Mouse (Mus musculus) small intestine, adult 2 months (tissue): ENCODE results near the gene Slc25a23. TPM values are rescaled to one million over a fixed set of nuclear protein-coding genes. Genes with fewer than 3 reads are reported as not detected.

ENCODE experiments used
- H3K27ac ChIP-seq: fragments of 200-500 bp; 2 replicates; pipeline ENCODE4 v1.5.1; 2012; ENCODE audit warnings: low read depth, low read length, control low read depth, inconsistent platforms; ENCODE audit not compliant: insufficient read depth
- H3K27me3 ChIP-seq: fragments of 200-500 bp; 2 replicates; pipeline ENCODE4 v1.6.1; 2012; ENCODE audit warnings: mild to moderate bottlenecking, moderate library complexity, low read length, inconsistent platforms; ENCODE audit not compliant: control insufficient read depth, insufficient read depth
- H3K36me3 ChIP-seq: fragments of 200-500 bp; 2 replicates; pipeline ENCODE4 v1.6.1; 2012; ENCODE audit warnings: mild to moderate bottlenecking, low read length, control low read depth, inconsistent platforms; ENCODE audit not compliant: control insufficient read depth, insufficient read depth
- H3K4me1 ChIP-seq: fragments of 200-500 bp; 2 replicates; pipeline ENCODE4 v1.6.1; 2012; ENCODE audit warnings: low read length, inconsistent platforms, mixed read lengths; ENCODE audit not compliant: control insufficient read depth, insufficient read depth, insufficient read length
- H3K4me3 ChIP-seq: fragments of 200-500 bp; 2 replicates; pipeline ENCODE4 v1.5.1; 2012; ENCODE audit warnings: low read depth, mild to moderate bottlenecking, control low read depth, inconsistent platforms, low read length, moderate library complexity
- CTCF ChIP-seq: fragments of 200-500 bp; IDR thresholded peaks from 2 replicates; pipeline ENCODE4 v1.5.1; 2012; ENCODE audit warnings: low read depth, mild to moderate bottlenecking, control low read depth, inconsistent platforms, low read length, moderate library complexity, mixed read lengths; ENCODE audit not compliant: insufficient replicate concordance, insufficient read length; ENCODE audit errors: extremely low read depth
- POLR2A ChIP-seq: fragments of 200-500 bp; IDR thresholded peaks from 2 replicates; pipeline ENCODE4 v1.6.1; 2012; ENCODE audit warnings: low read depth, mild to moderate bottlenecking, control low read depth, inconsistent platforms, low read length, moderate library complexity
- WGBS: fragments of 180-500 bp; shearing (Covaris S2); methylation state at CpG from one replicate; pipeline ENCODE4 v1.1.7; 2018; 5-methylcytosine and 5-hydroxymethylcytosine counted together
- polyA plus RNA-seq: library from polyadenylated mRNA; depleted of rRNA; stranded (reverse); fragments of >200 nt; gene quantifications from 2 replicates; pipeline ENCODE4 v1.2.3, GENCODE M21; 2012

Gene Slc25a23
- polyA plus RNA-seq, 1 experiment, result 13.3 TPM

DNA sequence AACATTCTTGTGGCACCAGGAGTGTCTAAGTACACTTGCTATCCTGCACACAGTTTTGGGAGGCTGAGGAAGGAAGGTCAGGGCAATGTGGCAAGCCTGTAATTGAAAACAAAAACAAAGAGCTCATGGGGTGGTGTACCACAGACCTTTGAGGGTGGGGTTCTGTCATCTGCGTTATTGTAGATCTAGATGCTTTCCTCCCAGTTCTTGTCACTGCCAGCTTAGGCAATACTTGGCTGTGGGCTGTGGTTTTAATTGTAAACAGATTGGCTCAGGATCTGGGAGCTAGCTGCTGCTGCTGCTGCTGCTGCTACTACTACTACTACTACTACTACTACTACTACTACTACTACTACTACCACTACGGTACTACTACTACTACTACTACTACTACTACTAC lies 42.6 kb upstream of the Slc25a23 start:
- H3K4me1 ChIP-seq, result peaks cover 4% of the 10 kb centered on the region; the same call in 1 of the 2 replicates
- no peak overlapping the region for H3K4me3 ChIP-seq
- TF ChIP-seq POLR2A (no peak), CTCF (no peak)
- 80% methylated on average over 2 of the region's 2 CpGs for WGBS
- H3K27me3 ChIP-seq, result no peaks in the 10 kb centered on the region
- H3K36me3 ChIP-seq, result no peaks in the 10 kb centered on the region
- H3K27ac ChIP-seq, result no peak overlapping the region

- no peak overlapping the region for H3K4me3 ChIP-seq
- H3K27me3 ChIP-seq, result no peaks in the 10 kb centered on the region
- no peaks in the 10 kb centered on the region for H3K36me3 ChIP-seq
- TF ChIP-seq CTCF, result no peak
- TF ChIP-seq POLR2A, result no peak
- 30% methylated on average over 10 of the region's 10 CpGs for WGBS
- peaks cover 8% of the 10 kb centered on the region; the same call in 1 of the 2 replicates for H3K4me1 ChIP-seq
- H3K27ac ChIP-seq, result no peak overlapping the region
These were observed 40.1 kb upstream of the Slc25a23 start for GRCm38 (mm10) chr17:57099629-57100325.

- H3K27ac ChIP-seq, result no peak overlapping the region
- 61% methylated on average over 5 of the region's 5 CpGs for WGBS
- TF ChIP-seq CTCF (no peak), POLR2A (no peak)
- peaks cover 7% of the 10 kb centered on the region; the same call in 1 of the 2 replicates for H3K4me1 ChIP-seq
- H3K36me3 ChIP-seq, result no peaks in the 10 kb centered on the region
- H3K27me3 ChIP-seq, result no peaks in the 10 kb centered on the region
- H3K4me3 ChIP-seq, result no peak overlapping the region
These were observed 38.7 kb upstream of the Slc25a23 start for GRCm38 (mm10) chr17:57098321-57098720.

- Histone ChIP-seq H3K4me3 (peak overlapping the region; percentile 61), H3K27ac (no peak overlapping the region), H3K27me3 (no peaks in the 10 kb centered on the region), H3K4me1 (peaks cover 8% of the 10 kb centered on the region; the same call in 1 of the 2 replicates), H3K36me3 (no peaks in the 10 kb centered on the region)
- WGBS, result 1% methylated on average over 11 of the region's 11 CpGs
- TF ChIP-seq CTCF (peak; percentile 95), POLR2A (no peak)
These were observed 36.9 kb upstream of the Slc25a23 start for GRCm38 (mm10) chr17:57096623-57096920.

- H3K4me3 ChIP-seq, result peak overlapping the region; percentile 61
- no peak overlapping the region for H3K27ac ChIP-seq
- 7% methylated on average over 18 of the region's 19 CpGs for WGBS
- no peaks in the 10 kb centered on the region for H3K36me3 ChIP-seq
- H3K27me3 ChIP-seq, result no peaks in the 10 kb centered on the region
- H3K4me1 ChIP-seq, result peaks cover 8% of the 10 kb centered on the region; the same call in 1 of the 2 replicates
- TF ChIP-seq CTCF (no peak), POLR2A (peak; percentile 10; the same call in 1 of the 2 replicates)
These were observed 36.4 kb upstream of the Slc25a23 start for GRCm38 (mm10) chr17:57095855-57096622.

DNA sequence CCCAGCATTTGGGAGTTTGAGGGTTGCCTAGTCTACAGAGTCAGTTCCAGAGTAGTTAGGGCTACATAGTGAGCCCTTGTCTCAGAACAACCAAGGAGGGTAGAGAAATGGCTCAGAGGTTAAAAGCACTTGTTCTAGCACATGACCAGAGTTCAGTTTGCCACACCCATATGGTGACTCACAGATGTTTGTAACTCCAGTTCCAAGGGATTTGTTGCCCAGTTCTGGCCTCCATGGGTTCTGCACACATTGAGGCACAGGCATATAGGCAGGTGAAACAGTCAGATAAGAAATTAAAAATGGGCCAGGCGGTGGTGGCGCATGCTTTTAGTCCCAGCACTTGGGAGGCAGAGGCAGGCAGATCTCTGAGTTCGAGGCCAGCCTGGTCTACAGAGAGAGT lies 34.6 kb upstream of the Slc25a23 start:
- H3K27me3 ChIP-seq, result no peaks in the 10 kb centered on the region
- H3K27ac ChIP-seq, result peak overlapping the region; percentile 74
- WGBS, result 75% methylated on average over 3 of the region's 3 CpGs
- H3K4me3 ChIP-seq, result no peak overlapping the region
- H3K36me3 ChIP-seq, result no peaks in the 10 kb centered on the region
- H3K4me1 ChIP-seq, result peaks cover 8% of the 10 kb centered on the region; the same call in 1 of the 2 replicates
- no peak for TF ChIP-seq CTCF
- no peak for TF ChIP-seq POLR2A
